Mouse (Mus musculus) intestine, embryonic 14.5 days (tissue): ENCODE data around the gene Sirt4. TPM values are rescaled to one million over a fixed set of nuclear protein-coding genes. Genes with fewer than 3 reads are reported as not detected.

ENCODE experiments used
- ATAC-seq: fragments of 200-750 bp; cut with Nextera tagmentation; replicated peaks from 2 replicates; pipeline ENCODE4 v1.8.0; 2017; ENCODE audit warnings: low read depth, moderate number of reproducible peaks, moderate TSS enrichment, moderate library complexity; ENCODE audit not compliant: low FRiP score, low TSS enrichment
- DNase-seq: peaks from one replicate; pipeline ENCODE4 v3.0.0-alpha.2; 2018; ENCODE audit warnings: low spot score
- H3K27ac ChIP-seq: fragments of 300-500 bp; sonication (generic); 2 replicates; pipeline ENCODE4 v1.5.1; 2014; ENCODE audit warnings: low read depth, mild to moderate bottlenecking, control low read depth
- H3K27me3 ChIP-seq: fragments of 300-500 bp; sonication (generic); replicated peaks from 2 replicates; pipeline ENCODE4 v1.6.1; 2014; ENCODE audit warnings: low read length, control low read depth; ENCODE audit not compliant: control insufficient read depth, insufficient read depth
- H3K36me3 ChIP-seq: fragments of 300-500 bp; sonication (generic); 2 replicates; pipeline ENCODE4 v1.6.1; 2014; ENCODE audit warnings: low read length, control low read depth; ENCODE audit not compliant: control insufficient read depth, insufficient read depth
- H3K4me1 ChIP-seq: fragments of 300-500 bp; sonication (generic); replicated peaks from 2 replicates; pipeline ENCODE4 v1.6.1; 2014; ENCODE audit warnings: low read length, control low read depth, mixed read lengths; ENCODE audit not compliant: control insufficient read depth, insufficient read depth
- H3K4me2 ChIP-seq: fragments of 300-500 bp; sonication (generic); 2 replicates; pipeline ENCODE4 v1.6.1; 2014; ENCODE audit warnings: low read length
- H3K4me3 ChIP-seq: fragments of 300-500 bp; sonication (generic); 2 replicates; pipeline ENCODE4 v1.5.1; 2014; ENCODE audit warnings: low read depth, low read length, control low read depth, mixed read lengths
- H3K9ac ChIP-seq: fragments of 300-500 bp; sonication (generic); 2 replicates; pipeline ENCODE4 v1.6.1; 2014; ENCODE audit warnings: mild to moderate bottlenecking, low read length
- H3K9me3 ChIP-seq: fragments of 300-500 bp; sonication (generic); 2 replicates; pipeline ENCODE4 v1.6.1; 2016; ENCODE audit warnings: low read length, control low read depth; ENCODE audit not compliant: control insufficient read depth
- whole genome bisulfite sequencing: fragments of 180-500 bp; shearing (Covaris S2); extraction: QIAGEN DNeasy Blood & Tissue Kit; methylation state at CpG from one replicate; pipeline ENCODE4 v1.1.7; 2014; 5-methylcytosine and 5-hydroxymethylcytosine counted together
- polyA plus RNA-seq: library from polyadenylated mRNA; unstranded; fragments of >200 nt; fragmentation: Nextera tagmentation; extraction: Ambion mirVana; gene quantifications from 2 replicates; pipeline ENCODE4 v1.2.1, GENCODE M21; 2014

Gene Sirt4
- polyA plus RNA-seq, 1 experiment from 2014 or later = 15.2 TPM

DNA sequence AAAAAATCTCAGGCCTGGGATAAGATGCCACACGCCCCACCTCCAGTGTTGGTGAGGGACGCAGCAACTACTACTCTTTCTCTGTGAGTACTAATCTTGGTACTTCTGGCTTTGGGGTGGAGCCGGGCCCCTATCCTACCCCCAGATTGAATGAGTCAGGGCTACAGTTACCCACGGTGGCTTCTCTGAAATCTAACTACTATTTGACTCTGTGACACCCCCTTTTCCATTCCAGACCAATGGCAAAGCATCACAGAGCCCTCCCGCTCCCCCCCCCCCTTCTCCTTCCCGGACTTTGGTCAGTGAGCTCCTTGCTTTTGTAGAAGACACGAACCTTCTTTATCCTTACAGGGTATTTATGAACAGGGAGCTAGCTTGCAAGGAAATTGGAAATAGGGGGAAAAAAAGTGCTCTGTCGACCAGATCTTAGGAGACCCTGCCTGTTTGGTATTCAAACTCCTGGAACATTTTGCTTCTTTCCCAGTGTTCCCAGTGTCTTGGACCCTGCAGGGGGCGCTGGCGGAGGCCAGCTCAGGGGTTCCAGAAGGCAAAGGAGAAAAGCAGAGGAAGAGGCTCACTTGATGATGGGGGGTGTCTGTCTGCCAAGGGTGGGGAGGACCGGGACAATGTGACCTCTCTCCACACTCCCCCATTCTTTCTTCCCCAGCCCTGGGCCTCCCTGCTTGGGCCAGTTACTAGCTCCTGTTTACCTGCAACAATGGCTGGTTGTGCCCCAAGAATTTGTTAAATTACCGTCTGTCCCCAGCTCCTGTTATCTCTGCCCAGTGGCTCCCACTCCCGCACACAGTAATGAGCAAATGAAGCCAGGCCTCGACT is 53.2 kb downstream of the Sirt4 start:
- H3K9ac ChIP-seq = peak overlapping the region; percentile 92
- H3K27me3 ChIP-seq = peaks cover 12% of the 10 kb centered on the region
- no peaks in the 10 kb centered on the region for H3K9me3 ChIP-seq
- H3K4me3 ChIP-seq = peak overlapping the region; percentile 83
- peaks cover 19% of the 10 kb centered on the region for H3K36me3 ChIP-seq
- peak overlapping the region; percentile 6; the same call in 1 of the 2 replicates for H3K27ac ChIP-seq
- peak overlapping the region; percentile 69 for H3K4me2 ChIP-seq
- ATAC-seq (no peak), DNase-seq (peak; percentile 73)
- 13% methylated on average over 14 of the region's 14 CpGs for WGBS
- H3K4me1 ChIP-seq = peaks cover 41% of the 10 kb centered on the region

DNA sequence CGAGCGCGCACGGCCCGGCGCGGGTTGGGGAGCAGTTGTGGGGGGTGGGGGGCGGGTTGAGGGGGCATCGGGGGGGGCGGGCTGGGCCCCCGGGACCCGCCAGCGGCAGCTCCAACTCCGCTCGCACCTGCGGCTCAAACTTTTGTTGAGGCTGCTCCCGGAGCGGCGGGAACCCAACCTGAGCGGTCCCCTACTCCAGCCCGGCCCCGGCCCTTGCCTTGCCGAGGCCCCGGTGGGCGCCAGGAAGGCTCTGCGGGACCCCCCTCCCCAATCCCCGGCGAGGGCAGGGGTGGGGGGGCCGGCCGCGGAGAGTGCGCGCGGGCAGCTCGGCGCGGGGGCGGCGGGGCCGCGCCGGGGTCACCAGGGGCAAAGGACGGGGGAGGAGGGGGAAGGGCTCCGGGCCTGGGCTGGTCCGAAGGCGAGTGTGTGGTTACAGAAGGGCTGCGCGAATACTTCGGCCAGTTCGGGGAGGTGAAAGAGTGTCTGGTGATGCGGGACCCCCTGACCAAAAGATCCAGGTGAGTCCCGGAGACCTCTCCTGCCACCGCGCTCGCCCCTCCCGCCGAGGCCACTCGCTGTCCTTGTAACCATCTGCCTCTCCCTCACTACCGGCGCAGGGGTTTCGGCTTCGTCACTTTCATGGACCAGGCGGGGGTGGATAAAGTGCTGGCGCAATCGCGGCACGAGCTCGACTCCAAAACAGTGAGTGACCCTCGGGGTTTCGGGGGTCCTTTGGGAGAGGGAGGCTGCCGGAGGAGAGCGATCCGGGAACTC is 54.2 kb downstream of the Sirt4 start:
- H3K4me1 ChIP-seq = peaks cover 32% of the 10 kb centered on the region
- peak overlapping the region; percentile 73 for H3K27ac ChIP-seq
- DNase-seq (peak; percentile 71), ATAC-seq (0 out of 2 replicates have a peak, but pooled peaks have one; percentile 32)
- peak overlapping the region; percentile 69 for H3K4me2 ChIP-seq
- peak overlapping the region; percentile 83 for H3K4me3 ChIP-seq
- peaks cover 19% of the 10 kb centered on the region for H3K36me3 ChIP-seq
- H3K27me3 ChIP-seq = peaks cover 12% of the 10 kb centered on the region
- H3K9me3 ChIP-seq = no peaks in the 10 kb centered on the region
- H3K9ac ChIP-seq = peak overlapping the region; percentile 92
- 1% methylated on average over 48 of the region's 73 CpGs for WGBS

DNA sequence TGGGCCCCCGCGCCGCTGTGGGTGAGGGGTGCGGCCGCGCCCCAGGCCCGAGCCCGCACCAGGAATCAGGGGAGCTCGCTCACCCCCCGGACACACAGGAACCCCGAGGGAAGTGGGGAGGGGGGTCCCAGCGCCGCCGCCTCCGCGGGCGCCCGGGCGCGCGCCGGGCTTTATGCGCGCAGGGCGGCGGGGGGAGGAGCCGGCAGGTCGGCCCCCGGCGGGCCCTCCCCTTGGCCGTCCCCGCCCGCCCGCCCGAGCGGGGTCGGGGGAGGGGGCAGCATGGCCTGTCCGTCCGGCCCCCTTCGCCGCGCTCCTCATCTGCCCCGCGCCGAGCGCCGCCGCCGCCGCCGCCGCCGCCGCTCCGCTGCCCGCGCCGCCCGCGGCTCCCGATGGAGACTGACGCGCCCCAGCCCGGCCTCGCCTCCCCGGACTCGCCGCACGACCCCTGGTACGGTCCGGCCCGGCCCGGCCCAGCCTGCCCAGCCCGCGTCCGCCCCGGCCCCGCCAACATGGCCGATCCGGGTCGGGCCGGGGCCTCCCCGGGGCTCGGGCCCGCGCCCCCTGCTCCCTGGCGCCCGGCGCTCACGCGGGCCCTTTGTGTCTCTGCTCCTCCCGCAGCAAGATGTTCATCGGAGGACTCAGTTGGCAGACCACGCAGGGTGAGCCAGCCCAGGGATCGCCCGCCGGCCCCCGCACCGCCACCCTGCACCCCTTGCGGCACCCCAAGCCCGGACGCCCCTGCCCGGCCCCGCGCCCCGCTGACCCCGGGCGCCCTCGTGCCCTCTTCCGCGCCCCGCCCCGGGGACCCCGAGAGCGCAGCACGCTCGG is 55.0 kb downstream of the Sirt4 start, which contains the start of gene Msi1:
Gene Msi1 (plus strand): TSS at position 241 of the 828 bp plus-strand sequence.
- peak; percentile 81 for DNase-seq
- H3K9me3 ChIP-seq = no peaks in the 10 kb centered on the region

DNA sequence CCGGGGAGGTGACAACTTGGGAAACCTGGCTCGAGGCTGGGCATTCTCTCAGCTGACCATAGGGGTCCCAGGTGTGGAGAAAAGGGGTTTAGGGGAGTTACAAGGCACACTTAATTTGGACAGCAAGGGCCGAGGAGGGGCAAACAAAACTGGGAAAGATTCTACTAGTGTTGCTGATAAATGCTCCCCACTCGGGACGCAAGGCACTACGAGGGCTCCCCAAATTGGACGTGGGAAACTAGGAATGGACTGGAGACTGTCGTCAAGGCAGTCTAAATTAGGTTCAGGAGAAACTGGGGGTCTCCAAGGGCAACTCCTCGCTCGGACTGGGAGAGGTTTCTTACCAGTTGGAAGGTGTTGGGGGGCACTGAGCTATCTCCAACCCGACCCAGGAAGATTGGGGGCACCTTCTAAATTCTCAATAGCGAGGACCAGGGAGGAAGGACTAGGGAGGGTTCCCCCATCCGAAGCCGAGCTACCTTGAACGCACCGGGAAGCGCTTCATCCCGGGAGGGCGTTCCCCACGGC is 55.6 kb downstream of the Sirt4 start:
- DNase-seq (peak; percentile 65), ATAC-seq (no peak; the same call in 1 of the 2 replicates)
- Histone ChIP-seq H3K36me3 (peaks cover 11% of the 10 kb centered on the region), H3K4me2 (peak overlapping the region; percentile 69), H3K4me1 (peaks cover 17% of the 10 kb centered on the region; the same call in 1 of the 2 replicates), H3K27ac (no peak overlapping the region), H3K4me3 (peak overlapping the region; percentile 83), H3K9me3 (no peaks in the 10 kb centered on the region), H3K27me3 (peaks cover 12% of the 10 kb centered on the region), H3K9ac (peak overlapping the region; percentile 92)
- 3% methylated on average over 18 of the region's 20 CpGs for WGBS

More for the DNA sequence above, 55.0 kb downstream of the Sirt4 start, which contains the start of gene Msi1:
- Histone ChIP-seq H3K36me3 (peaks cover 17% of the 10 kb centered on the region), H3K9ac (peak within 1 kb of the TSS; percentile 92), H3K4me1 (peaks cover 24% of the 10 kb centered on the region), H3K27me3 (peaks cover 12% of the 10 kb centered on the region), H3K27ac (peak within 1 kb of the TSS; percentile 73), H3K4me2 (peak within 1 kb of the TSS; percentile 69), H3K4me3 (peak within 1 kb of the TSS; percentile 83)
- peak; percentile 75 for ATAC-seq
- WGBS = under 1% methylated on average over 64 of the region's 117 CpGs

Other genes with a start within 250 kb of the Sirt4 start
- 134 and 140 TPM in 2 replicates for gene Pop5, start 248.9 kb downstream of the Sirt4 start, polyA plus RNA-seq
- gene Rnf10, start 211.8 kb downstream of the Sirt4 start, polyA plus RNA-seq = 67.5 and 69.6 TPM in 2 replicates
- 54.4 and 57.6 TPM in 2 replicates for gene Coq5, start 205.1 kb downstream of the Sirt4 start, polyA plus RNA-seq
- 1,564 and 1,605 TPM in 2 replicates for gene Dynll1, start 183.7 kb downstream of the Sirt4 start, polyA plus RNA-seq
- 226 and 231 TPM in 2 replicates for gene Srsf9, start 157.5 kb downstream of the Sirt4 start, polyA plus RNA-seq
- 33.7 and 40.2 TPM in 2 replicates for gene Gatc, start 143.5 kb downstream of the Sirt4 start, polyA plus RNA-seq
- 59.8 and 65.9 TPM in 2 replicates for gene Triap1, start 143.5 kb downstream of the Sirt4 start, polyA plus RNA-seq
- gene Cox6a1, start 135.7 kb downstream of the Sirt4 start, polyA plus RNA-seq = 1,031 and 1,178 TPM in 2 replicates
- 16.0 and 16.5 TPM in 2 replicates for gene Msi1, start 55.1 kb downstream of the Sirt4 start, polyA plus RNA-seq
- gene Pla2g1b, start 18.5 kb downstream of the Sirt4 start, polyA plus RNA-seq = 5.0 and 6.3 TPM in 2 replicates
- 16.8 and 19.3 TPM in 2 replicates for gene Pxn, start 22.0 kb upstream of the Sirt4 start, polyA plus RNA-seq
- 2,116 and 2,150 TPM in 2 replicates for gene Rplp0, start 74.7 kb upstream of the Sirt4 start, polyA plus RNA-seq
- gene Gcn1l1, start 80.5 kb upstream of the Sirt4 start, polyA plus RNA-seq = 43.6 and 44.8 TPM in 2 replicates
- 16.3 and 19.5 TPM in 2 replicates for gene Rab35, start 147.2 kb upstream of the Sirt4 start, polyA plus RNA-seq
- gene Bicdl1, start 246.9 kb upstream of the Sirt4 start, polyA plus RNA-seq = 12.1 and 13.6 TPM in 2 replicates